Mouse (Mus musculus): ENCODE data around the gene Prim2. TPM values are rescaled to one million over a fixed set of nuclear protein-coding genes. Genes with fewer than 3 reads are reported as not detected.
A peak's percentile ranks its signal among the peaks of the same experiment; 100 is the strongest.

Prim2 gene
- 17.7 to 27.7 TPM (median 21.9 TPM) in 3 replicates for total RNA-seq (2017)

DNA sequence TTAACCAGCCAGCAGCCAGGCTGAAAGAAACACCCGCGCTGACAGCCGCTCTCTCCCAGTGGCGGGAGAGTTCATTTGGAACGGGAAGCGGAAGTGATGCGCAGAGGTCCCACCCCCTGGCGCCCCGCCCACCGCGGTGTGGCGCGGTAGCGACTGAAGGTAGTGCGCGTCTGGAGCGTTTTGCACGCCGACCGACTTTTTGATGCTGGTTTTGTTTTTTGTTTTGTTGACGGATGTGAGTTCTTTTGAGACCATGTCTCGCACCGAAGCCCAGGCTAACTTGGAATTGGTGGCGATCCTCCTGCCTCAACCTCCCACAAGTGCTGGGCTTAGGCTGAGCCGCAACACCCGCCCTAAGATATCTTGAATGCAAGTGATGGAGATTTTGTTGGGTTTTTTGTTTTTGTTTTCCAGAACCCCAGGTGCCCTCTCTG, at the start of gene Prim2:
Gene Prim2 (minus strand): TSS at position 88 of the 434 bp plus-strand sequence.
- peak; percentile 77 for ATAC-seq (replicated peaks; ENCODE audit: insufficient number of reproducible peaks, low FRiP score, low TSS enrichment, poor library complexity, severe bottlenecking)

DNA sequence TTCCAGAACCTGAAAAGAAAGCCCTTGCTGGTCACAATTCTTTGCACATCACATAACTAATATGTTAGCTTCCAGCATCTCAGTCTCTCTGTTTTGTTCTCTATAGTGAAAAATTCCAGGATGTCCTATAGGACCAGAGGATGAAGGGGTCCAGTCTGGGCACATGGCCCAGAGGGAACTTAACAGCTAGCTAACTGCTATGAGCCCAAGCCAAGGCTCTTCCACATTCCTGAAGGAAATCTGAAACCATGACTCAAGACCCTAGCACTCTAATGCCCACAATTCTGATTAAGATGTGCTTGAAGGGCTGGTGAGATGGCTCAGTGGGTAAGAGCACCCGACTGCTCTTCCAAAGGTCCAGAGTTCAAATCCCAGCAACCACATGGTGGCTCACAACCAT, 48.0 kb upstream of the Prim2 start:
- no peak for ATAC-seq (replicated peaks; ENCODE audit: insufficient number of reproducible peaks, low FRiP score, low TSS enrichment, poor library complexity, severe bottlenecking)

DNA sequence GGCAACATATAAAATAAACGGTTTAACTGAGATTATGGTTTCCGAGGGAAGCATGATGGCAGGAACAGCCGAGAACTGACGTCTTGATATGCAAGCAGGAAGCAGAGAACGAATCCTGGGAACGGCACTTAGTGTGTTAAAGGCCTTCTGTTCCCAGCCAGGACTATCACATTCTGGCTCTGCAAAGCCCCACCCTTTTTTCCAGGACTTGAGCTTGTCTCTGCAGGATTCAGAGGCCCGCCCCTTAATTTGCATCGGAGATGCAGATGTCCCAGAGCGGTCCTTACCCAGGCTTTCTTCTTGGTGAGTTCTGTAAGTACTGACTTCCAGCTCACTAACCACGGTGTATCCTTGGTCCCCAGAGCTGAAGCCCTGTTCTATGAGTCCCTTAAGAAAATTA, 45.2 kb upstream of the Prim2 start:
- ATAC-seq (replicated peaks; ENCODE audit: insufficient number of reproducible peaks, low FRiP score, low TSS enrichment, poor library complexity, severe bottlenecking): no peak

DNA sequence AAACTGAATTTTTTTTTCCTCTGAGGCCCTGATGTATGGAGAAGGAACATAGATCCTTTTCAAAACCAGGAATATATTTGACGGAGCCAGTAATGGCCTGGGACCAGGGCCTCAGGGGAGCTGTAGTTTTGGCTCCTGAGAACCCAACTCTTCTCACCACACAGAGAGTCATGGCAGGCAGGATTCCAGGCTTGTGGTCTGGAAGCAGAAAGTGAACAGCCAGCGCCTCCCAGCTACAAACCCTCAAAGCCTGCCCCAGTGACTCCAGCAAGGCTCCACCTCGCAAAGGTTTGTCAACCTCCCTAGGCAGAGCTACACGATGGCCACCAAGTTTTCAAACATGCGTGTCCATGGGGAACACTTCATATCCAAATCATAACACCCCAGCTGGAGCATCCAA, 42.4 kb upstream of the Prim2 start:
- no peak for ATAC-seq (replicated peaks; ENCODE audit: insufficient number of reproducible peaks, low FRiP score, low TSS enrichment, poor library complexity, severe bottlenecking)

DNA sequence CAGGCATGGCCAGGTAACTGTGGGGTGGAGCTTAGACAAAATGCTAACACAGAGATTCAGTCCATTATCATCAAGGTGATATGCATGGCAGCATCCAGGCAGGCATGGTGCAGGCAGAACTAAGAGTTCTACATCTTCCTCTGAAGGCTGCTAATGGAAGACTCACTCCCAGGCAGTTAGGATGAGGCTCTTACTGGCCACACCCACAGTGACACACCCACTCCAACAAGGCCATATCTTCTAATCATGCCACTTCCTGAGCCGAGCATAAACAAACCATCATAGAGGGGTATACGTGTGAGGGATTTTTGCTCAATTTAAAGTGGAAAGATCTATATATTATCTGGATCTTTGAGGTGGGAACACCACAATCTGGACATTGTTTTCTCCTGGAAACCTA, 40.0 kb upstream of the Prim2 start:
- no peak for ATAC-seq (replicated peaks; ENCODE audit: insufficient number of reproducible peaks, low FRiP score, low TSS enrichment, poor library complexity, severe bottlenecking)

DNA sequence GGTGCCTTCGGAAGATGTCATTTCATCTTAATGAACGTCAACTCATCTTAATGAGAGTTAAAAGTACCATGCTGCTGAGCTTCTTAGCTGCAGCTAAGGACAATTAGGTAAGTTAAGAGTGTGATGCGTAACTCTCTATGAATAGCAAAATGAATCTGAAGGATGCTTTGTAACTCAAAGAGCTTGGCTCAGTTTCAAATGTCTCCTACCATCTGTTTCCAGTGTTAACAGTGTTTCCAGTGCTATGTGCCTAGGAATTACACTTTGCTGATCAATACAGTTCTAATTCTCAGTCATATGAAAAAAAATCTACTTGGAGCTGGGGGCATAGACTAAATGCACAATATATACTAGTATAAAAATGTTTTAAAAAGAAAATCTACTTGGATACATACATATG, 31.6 kb upstream of the Prim2 start:
- no peak for ATAC-seq (replicated peaks; ENCODE audit: insufficient number of reproducible peaks, low FRiP score, low TSS enrichment, poor library complexity, severe bottlenecking)

DNA sequence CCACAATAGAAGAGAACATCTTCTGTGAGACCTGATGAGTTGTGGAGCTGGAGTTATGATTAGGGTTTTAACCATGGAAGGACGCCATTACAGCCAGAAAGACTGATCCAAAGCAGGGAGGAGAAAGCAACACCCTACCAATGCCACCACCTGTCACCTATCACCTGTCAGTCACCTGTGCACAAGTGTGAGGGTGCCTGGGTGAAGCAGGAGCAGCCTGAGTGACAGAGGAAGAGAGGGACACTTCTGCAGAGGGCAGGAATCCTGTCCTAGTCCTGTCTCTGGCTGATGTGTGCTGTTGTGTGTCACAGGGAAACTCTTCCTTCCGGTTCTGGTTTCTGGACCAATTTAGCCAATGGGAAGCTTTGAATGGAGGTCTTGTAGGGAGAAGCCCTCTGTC, 26.4 kb upstream of the Prim2 start:
- ATAC-seq (replicated peaks; ENCODE audit: insufficient number of reproducible peaks, low FRiP score, low TSS enrichment, poor library complexity, severe bottlenecking): no peak

DNA sequence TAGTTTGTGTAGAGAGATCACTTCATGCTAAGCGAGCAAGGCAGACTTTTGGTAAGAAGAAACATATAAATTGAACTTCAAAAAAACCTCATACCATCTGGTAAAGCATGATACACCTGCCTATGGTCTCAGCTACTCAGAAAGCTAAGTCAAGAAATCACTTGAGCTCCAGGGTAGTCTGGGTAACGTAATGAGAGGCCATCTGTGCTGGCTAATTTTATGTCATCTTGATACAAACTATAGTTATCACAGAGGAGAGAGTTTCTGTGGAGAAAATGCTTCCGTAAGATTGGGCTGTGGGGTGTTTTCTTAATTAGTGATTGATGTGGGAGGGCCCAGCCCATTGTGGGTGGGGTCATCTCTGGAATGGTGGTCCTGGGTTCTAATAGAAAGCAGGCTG, 24.3 kb upstream of the Prim2 start:
- no peak for ATAC-seq (replicated peaks; ENCODE audit: insufficient number of reproducible peaks, low FRiP score, low TSS enrichment, poor library complexity, severe bottlenecking)

DNA sequence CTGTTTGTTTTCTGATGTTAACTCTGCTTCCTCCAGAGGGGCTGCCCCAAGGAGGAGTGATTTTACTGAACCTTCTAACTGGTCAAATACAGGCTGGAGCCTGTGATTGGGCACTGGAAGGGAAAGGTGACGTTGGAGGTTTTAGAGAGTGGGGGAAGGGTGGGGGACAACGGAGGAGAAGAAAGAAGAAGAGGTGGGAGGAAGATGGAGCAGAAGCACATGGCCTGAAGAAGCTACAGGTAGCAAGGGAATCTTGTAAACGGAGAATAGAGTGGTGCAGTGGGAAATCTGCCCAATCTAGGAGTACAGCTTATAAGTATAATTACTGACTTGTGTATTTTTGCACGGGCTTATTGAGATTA, 20.5 kb upstream of the Prim2 start:
- no peak for ATAC-seq (replicated peaks; ENCODE audit: insufficient number of reproducible peaks, low FRiP score, low TSS enrichment, poor library complexity, severe bottlenecking)

DNA sequence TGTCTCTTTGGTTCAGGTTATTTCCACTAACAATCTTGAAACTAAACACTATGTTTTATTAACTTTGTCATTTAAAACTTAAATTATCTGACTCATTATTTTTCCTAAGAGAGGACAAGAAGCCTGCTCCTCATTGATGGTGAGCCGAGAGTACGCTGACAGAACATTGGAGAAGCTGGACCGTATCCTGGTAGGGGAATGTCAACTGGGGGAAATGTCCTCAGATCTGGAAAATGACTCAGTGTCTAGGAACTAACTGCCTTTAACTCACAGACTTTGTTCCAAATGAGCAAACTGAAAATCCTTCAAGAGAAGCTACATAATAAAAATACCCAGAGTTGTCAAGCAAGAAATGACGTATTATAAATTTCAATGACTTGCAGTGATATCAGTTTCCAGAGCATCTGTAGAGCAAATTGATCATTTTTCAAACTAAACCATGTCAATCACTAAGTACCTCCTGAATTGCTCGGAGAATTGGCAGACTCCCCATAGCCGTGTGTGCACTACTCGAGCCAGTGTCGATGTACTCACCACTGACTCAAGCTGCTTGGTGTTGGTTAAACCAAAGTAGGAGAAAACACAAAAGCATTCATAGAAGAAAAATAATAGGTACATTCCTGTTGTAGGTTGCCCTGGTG, 20.0 kb upstream of the Prim2 start:
- ATAC-seq (replicated peaks; ENCODE audit: insufficient number of reproducible peaks, low FRiP score, low TSS enrichment, poor library complexity, severe bottlenecking): no peak

DNA sequence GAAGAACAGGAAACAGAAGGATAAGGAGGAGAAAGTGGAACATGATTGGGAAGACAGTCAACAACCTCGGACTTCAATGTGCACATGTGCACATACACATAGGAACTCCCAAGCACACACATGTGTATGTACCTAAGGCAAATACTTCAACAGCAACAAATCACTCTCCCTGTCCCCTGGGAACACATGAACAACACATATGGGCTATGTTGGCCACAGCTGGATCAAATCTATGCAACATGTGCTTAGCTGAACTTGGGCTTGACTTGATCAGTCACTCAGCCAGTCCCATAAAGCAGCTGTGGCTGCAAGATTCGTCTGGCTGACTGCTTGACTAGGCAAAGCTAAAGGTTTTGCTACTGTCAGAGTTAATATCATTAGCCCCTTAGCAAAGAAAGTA, 19.2 kb upstream of the Prim2 start:
- no peak for ATAC-seq (replicated peaks; ENCODE audit: insufficient number of reproducible peaks, low FRiP score, low TSS enrichment, poor library complexity, severe bottlenecking)

DNA sequence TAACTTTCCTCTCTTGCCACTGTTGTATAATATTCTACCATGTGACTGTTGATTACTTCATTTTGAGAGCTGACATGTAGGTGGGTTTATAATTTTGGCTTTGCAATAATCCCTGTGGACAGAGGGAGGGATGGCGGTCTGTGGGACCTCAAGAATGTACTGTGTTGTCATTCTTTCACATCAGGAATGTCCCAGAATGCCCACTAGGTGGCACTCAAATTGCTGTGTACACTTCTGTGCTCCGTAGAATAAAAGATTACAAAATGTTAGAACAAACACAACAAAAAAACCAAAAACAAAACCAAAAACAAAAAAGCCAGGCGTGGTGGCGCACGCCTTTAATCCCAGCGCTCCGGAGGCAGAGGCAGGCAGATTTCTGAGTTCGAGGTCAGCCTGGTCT, 14.9 kb upstream of the Prim2 start:
- ATAC-seq (replicated peaks; ENCODE audit: insufficient number of reproducible peaks, low FRiP score, low TSS enrichment, poor library complexity, severe bottlenecking): no peak

DNA sequence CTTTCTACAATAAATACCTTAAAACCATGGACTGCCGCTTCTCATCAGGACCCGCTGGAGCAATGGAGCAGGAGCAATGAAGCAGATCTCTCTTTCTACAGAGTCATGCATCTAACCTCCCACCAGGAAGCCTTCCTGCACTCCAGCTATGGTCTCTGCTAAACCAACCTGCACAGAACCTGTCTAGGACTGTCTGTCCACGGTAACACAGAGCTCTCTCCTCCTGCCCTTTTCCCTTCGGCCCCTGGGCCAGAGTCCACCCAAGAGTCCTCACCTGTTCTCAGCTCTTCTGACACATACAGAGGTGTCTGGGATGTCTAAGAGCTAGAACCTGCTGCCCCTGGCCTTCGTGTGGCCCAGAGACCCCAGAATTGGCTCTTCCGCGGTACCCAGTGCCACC, 11.3 kb upstream of the Prim2 start:
- 0 out of 2 replicates have a peak, but pooled peaks have one; percentile 22 for ATAC-seq (replicated peaks; ENCODE audit: insufficient number of reproducible peaks, low FRiP score, low TSS enrichment, poor library complexity, severe bottlenecking)

DNA sequence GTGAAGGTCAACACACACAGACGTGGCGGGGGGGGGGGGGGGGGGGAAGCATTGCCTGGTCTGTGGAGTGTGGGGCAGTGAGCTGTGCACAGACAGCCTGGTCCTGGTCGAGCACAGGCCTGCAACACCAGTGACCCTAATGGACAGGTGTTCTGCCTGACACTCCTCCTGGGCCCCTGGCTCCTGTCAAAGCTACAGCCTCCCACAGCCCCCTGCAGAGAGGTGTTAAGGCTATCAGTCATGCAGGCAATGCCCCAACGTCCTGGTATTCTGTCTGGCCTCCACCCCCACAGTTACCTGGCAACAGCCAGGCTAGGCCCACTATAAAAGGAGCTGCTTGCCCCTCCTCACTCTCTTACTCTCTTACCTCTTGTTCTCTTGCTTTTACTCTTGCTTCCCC, 10.8 kb upstream of the Prim2 start:
- no peak for ATAC-seq (replicated peaks; ENCODE audit: insufficient number of reproducible peaks, low FRiP score, low TSS enrichment, poor library complexity, severe bottlenecking)

DNA sequence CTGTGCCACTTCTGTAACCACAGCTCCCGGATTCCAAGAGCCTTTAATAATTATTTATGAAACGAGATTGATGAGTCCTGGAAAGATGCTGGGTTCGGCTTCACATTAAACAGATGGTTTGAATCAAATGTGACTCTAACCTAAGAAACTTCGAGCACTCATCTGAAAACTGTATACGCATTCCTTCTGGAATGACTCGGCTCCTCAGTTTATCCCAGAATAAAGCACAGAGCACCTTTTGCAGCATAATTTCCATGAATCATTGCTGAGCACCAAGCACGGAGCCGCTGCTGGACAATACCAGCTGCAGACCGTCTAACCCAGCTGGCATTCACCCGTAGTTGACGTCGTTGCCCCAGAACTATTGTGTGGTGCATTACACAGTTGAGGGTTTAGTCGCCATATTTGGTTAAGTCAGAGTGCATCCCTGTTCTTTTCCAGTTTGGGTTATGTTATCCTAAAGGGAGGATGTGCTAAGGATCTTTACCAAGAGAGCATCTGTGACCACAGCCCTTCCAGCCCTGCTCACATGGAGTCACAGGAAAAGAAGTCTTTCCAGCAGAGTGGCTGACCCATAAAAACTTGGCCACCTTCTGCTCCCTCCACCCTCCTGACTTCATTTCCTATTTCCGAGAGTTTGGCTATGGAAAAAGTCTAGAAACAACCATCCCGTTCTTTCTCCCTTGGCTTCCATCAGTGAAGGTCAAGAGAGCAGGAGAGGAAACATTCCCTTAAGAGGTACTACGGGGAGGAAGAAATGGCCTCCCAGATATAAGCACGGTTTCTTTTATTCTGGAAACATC, 3.8 kb upstream of the Prim2 start:
- no peak for ATAC-seq (replicated peaks; ENCODE audit: insufficient number of reproducible peaks, low FRiP score, low TSS enrichment, poor library complexity, severe bottlenecking)

DNA sequence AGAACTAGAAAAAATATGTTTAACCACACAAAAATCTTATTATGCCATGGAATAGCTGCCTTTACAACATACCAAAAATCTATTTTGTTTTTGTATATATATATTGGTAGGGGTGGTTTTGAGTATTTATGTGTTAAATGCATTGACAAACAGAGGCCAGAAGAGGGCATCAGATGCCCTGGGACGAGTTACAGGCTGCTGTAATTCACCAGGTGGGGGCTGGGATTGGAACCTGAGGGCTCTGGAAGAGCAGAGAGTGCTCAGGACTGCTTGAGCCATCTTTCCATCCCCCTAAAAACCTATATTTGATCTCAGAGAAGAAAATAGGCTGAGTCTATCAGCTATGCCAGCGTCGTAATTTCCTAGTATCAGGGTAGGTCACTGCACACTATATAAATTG, 2.9 kb upstream of the Prim2 start:
- ATAC-seq (replicated peaks; ENCODE audit: insufficient number of reproducible peaks, low FRiP score, low TSS enrichment, poor library complexity, severe bottlenecking): no peak

DNA sequence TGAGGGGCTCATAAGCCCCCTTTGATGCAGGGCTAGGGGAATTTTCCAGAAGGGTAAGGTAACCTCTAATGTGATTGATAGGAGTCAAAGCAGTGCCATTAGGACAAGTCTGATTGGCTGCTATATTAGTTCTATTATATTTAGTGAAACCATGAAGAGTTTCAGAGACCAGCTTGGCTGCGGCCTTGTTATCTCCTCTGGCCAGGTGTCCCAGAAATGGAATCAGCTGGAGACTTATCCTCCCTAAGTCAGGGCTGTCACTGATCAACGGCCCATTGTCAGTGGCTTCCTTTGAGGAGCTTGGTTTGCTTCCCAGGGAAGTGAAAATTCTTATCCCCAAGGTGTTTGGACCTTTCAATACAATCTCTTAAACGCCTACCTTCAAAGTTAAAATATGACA, 2.5 kb upstream of the Prim2 start:
- no peak for ATAC-seq (replicated peaks; ENCODE audit: insufficient number of reproducible peaks, low FRiP score, low TSS enrichment, poor library complexity, severe bottlenecking)

DNA sequence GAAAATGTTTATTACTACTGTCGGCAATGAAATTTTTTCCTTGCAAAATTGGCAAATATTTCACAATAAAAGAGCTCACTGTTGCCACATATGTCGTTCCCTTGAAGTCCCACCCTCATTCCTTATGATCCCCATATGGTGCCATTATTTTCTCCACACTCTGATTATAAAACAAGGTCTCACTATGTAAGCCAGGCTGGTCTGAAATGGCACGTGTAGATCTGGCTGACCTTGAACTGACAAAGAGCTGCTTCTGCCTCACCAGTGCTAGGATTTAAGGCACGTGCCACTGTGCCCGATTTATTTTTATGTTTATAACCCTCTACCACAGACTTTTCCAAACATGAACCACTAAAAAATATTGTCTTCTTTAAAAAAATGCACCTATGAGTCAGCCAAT, 1.8 kb upstream of the Prim2 start:
- ATAC-seq (replicated peaks; ENCODE audit: insufficient number of reproducible peaks, low FRiP score, low TSS enrichment, poor library complexity, severe bottlenecking): no peak

DNA sequence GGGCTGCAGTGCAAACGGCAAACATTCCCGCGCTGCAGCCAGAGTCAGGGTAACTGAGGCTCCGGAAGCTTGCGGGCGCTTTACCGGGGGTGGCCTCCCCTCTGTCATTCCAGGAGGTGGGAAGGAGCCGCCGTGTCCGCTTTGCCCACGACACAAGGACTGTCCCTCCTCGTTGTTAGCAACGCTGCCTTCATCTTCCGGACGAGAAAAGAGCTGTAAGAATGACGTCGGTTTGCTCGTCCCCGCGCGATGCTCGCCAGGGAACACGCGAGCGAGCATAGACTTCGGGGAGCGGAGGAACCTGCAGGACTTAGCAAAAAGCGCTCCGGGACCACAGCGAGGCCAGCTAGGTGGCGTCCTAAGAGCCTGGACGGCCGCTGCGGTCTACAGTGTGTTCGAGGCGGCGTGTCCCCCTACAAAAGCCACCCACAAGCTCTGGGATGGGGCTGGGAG, 595 bp upstream of the Prim2 start:
- peak; percentile 78 for ATAC-seq (replicated peaks; ENCODE audit: insufficient number of reproducible peaks, low FRiP score, low TSS enrichment, poor library complexity, severe bottlenecking)

DNA sequence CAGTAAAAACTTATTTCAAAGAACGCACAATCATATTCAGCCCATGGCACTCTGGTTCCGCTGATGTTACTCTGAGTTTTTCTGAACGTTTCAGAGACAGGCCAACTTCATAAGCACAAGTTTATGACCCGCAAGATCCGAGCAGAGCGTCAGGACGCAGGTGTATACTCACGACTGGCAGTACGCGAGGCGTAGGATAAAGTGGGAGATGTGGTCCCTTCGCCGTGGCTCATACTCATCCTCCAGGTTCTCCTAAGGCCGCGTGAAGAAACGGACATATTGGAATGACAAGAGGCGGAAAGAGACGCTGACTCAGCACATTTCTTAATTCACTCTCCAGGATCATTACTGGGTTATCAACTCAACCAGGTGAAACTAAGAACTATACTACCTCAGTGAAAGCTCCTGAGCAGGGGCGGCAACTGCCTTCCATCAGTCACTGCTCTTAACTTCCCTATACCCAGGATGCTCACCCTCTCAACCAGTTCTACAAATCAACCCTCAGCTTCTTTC, 5.9 kb downstream of the Prim2 start:
- ATAC-seq (replicated peaks; ENCODE audit: insufficient number of reproducible peaks, low FRiP score, low TSS enrichment, poor library complexity, severe bottlenecking): no peak

All from monocyte, adult 5-6 weeks (primary cell).